Mouse (Mus musculus) midbrain, embryonic 16.5 days (tissue): ENCODE data around the gene Xpnpep2. TPM values are rescaled to one million over a fixed set of nuclear protein-coding genes. Genes with fewer than 3 reads are reported as not detected.

Experiments
- ATAC-seq: fragments of 200-750 bp; cut with Nextera tagmentation; 2 replicates; pipeline ENCODE4 v1.8.0; 2017; ENCODE audit warnings: moderate TSS enrichment
- H3K27ac ChIP-seq: fragments of 300-500 bp; sonication (generic); 2 replicates; pipeline ENCODE4 v1.5.1; 2014; ENCODE audit warnings: mild to moderate bottlenecking, low read length, mixed read lengths
- H3K27me3 ChIP-seq: fragments of 300-500 bp; sonication (generic); 2 replicates; pipeline ENCODE4 v1.6.1; 2014; ENCODE audit warnings: low read depth, low read length, mixed read lengths; ENCODE audit not compliant: control insufficient read depth, insufficient read depth
- H3K36me3 ChIP-seq: fragments of 300-500 bp; sonication (generic); 2 replicates; pipeline ENCODE4 v1.6.1; 2014; ENCODE audit warnings: mild to moderate bottlenecking, low read length, moderate library complexity, mixed read lengths; ENCODE audit not compliant: control insufficient read depth, insufficient read depth
- H3K4me1 ChIP-seq: fragments of 300-500 bp; sonication (generic); 2 replicates; pipeline ENCODE4 v1.6.1; 2014; ENCODE audit warnings: mild to moderate bottlenecking, low read length, mixed read lengths; ENCODE audit not compliant: control insufficient read depth, insufficient read depth
- H3K4me2 ChIP-seq: fragments of 300-500 bp; sonication (generic); 2 replicates; pipeline ENCODE4 v1.6.1; 2014; ENCODE audit warnings: mild to moderate bottlenecking, low read length, mixed read lengths
- H3K4me3 ChIP-seq: fragments of 300-500 bp; sonication (generic); 2 replicates; pipeline ENCODE4 v1.5.1; 2014; ENCODE audit warnings: low read depth, mild to moderate bottlenecking, low read length, moderate library complexity, mixed read lengths
- H3K9ac ChIP-seq: fragments of 300-500 bp; sonication (generic); 2 replicates; pipeline ENCODE4 v1.6.1; 2014; ENCODE audit warnings: low read depth, low read length, mixed read lengths
- H3K9me3 ChIP-seq: fragments of 300-500 bp; sonication (generic); replicated peaks from 2 replicates; pipeline ENCODE4 v1.6.1; 2014; ENCODE audit warnings: mild to moderate bottlenecking, low read length, mixed read lengths; ENCODE audit not compliant: control insufficient read depth, poor library complexity, severe bottlenecking
- WGBS: fragments of 180-500 bp; shearing (Covaris S2); extraction: QIAGEN DNeasy Blood & Tissue Kit; methylation state at CpG from one replicate; pipeline ENCODE4 v1.1.7; 2014; 5-methylcytosine and 5-hydroxymethylcytosine counted together
- polyA plus RNA-seq: library from polyadenylated mRNA; unstranded; fragments of >200 nt; fragmentation: Nextera tagmentation; extraction: Ambion mirVana; gene quantifications from 2 replicates; pipeline ENCODE4 v1.2.1, GENCODE M21; 2015

Xpnpep2 gene
- polyA plus RNA-seq, 1 experiment from 2014 or later, result 0.84 TPM

DNA sequence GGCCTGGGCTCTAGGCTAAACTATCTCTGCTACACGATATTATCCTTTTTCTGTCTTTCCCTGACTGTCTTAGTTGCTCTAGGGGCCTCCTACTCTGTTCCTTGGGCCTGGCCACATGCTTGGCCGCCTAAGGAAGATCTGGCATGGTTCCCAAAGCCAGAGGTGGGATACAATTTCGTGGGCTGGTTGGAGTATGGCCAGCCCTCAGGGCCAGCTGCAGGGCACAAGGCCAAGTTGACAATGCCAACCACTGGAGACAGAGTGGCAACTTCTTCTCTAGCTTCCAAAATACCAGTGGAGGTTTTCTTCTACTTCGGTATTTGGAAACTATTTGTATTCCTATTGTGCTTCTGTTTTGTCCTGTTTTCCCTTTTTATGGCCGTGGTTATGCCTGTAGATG is 26.2 kb upstream of the Xpnpep2 start:
- Histone ChIP-seq H3K36me3 (no peaks in the 10 kb centered on the region), H3K27ac (no peak overlapping the region), H3K4me1 (no peaks in the 10 kb centered on the region), H3K9me3 (no peaks in the 10 kb centered on the region), H3K4me3 (no peak overlapping the region), H3K4me2 (no peak overlapping the region), H3K9ac (no peak overlapping the region), H3K27me3 (no peaks in the 10 kb centered on the region)
- ATAC-seq, result no peak
- WGBS, result 61% methylated on average over 5 of the region's 5 CpGs

DNA sequence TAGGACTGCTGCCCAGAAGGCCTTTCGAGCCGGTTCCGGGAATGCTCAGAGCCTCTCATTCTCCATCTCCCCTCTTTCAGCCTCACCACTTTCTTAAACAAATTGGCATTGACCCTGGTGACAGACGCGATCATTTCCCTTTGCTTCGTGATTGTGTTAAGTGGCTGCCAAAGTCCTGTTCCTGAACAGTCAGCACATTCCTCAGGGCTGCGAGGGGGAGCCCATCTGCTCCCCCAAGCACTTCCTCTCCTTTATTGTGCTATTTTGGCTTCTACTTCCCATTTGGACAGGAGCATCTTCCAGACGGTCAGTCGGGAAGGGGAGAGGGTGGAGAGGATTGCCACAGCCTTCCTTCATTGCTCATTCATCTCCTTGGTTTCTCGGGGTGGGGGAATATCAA is 16.4 kb upstream of the Xpnpep2 start:
- no peak for ATAC-seq
- Histone ChIP-seq H3K9ac (no peak overlapping the region), H3K4me1 (no peaks in the 10 kb centered on the region), H3K27ac (no peak overlapping the region), H3K4me3 (no peak overlapping the region), H3K9me3 (no peaks in the 10 kb centered on the region), H3K27me3 (no peaks in the 10 kb centered on the region), H3K4me2 (no peak overlapping the region), H3K36me3 (no peaks in the 10 kb centered on the region)
- 73% methylated on average over 10 of the region's 10 CpGs for WGBS

DNA sequence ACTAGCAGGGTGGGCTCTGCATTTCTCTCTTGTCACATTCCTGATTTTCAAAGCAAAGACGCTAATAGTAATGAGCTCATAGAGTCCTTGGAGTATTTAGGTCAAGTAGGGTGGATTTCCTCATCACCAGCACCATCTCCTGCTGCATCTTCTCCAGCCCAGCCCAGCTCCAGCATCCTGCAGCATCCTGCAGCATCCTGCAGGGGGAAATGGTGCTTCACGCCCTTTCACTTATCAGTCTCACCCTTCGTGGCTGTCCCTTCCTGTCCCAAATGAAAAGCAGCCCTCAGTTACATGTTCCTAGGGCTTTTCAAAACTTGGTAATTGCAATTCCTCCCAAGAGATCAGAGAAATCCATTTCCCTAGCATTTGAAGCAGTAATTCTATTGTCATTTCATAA is 15.0 kb upstream of the Xpnpep2 start:
- 51% methylated on average over 3 of the region's 3 CpGs for WGBS
- H3K9ac ChIP-seq, result no peak overlapping the region
- no peaks in the 10 kb centered on the region for H3K27me3 ChIP-seq
- no peak overlapping the region for H3K27ac ChIP-seq
- H3K4me2 ChIP-seq, result no peak overlapping the region
- H3K36me3 ChIP-seq, result no peaks in the 10 kb centered on the region
- no peaks in the 10 kb centered on the region for H3K4me1 ChIP-seq
- H3K9me3 ChIP-seq, result no peaks in the 10 kb centered on the region
- H3K4me3 ChIP-seq, result no peak overlapping the region
- no peak for ATAC-seq

DNA sequence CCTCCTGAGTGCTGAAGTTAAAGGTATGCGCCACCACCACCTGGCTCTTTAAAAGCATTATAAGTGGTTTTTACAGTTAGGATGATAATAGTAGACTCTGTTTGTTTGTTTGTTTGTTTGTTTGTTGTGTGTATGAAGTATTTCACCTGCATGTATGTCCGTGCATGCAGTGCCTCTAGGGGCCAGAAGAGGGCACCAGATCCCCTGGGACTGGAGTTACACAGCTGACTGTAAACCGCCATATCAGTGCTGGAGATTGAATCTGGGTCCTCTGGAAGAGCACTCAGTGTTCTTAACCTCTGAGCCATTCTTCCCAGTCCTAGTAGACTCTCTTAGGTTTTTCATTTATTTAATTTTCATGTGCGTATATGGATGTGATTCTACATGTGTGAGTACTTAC is 13.9 kb upstream of the Xpnpep2 start:
- WGBS, result 71% methylated on average over 4 of the region's 4 CpGs
- no peak overlapping the region for H3K9ac ChIP-seq
- no peaks in the 10 kb centered on the region for H3K27me3 ChIP-seq
- no peaks in the 10 kb centered on the region for H3K36me3 ChIP-seq
- ATAC-seq, result no peak
- no peaks in the 10 kb centered on the region for H3K4me1 ChIP-seq
- no peak overlapping the region for H3K27ac ChIP-seq
- no peak overlapping the region for H3K4me2 ChIP-seq
- H3K4me3 ChIP-seq, result no peak overlapping the region
- H3K9me3 ChIP-seq, result no peaks in the 10 kb centered on the region

DNA sequence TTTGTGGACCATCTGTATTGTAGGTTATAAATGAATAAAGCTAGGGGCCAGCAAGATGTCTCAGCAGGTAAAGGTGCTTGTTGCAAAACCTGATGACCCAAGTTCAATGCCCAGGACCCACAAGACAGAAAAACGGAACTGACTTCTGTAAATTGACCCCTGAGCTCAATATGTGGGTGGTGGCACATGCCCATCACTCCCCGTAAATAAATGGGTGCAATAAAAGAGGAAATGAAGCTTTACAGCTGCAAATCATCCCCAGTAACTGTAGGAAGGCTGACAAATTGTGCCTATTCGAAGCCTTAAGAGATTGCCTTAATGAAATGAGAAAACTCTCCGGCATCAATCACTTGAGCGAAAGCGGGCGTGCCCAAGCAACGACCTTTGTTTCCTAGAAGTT is 11.9 kb upstream of the Xpnpep2 start:
- Histone ChIP-seq H3K9ac (no peak overlapping the region), H3K27me3 (no peaks in the 10 kb centered on the region), H3K36me3 (no peaks in the 10 kb centered on the region), H3K4me1 (no peaks in the 10 kb centered on the region), H3K4me3 (no peak overlapping the region), H3K4me2 (no peak overlapping the region), H3K9me3 (no peaks in the 10 kb centered on the region), H3K27ac (no peak overlapping the region)
- no peak for ATAC-seq
- WGBS, result 86% methylated on average over 8 of the region's 8 CpGs

DNA sequence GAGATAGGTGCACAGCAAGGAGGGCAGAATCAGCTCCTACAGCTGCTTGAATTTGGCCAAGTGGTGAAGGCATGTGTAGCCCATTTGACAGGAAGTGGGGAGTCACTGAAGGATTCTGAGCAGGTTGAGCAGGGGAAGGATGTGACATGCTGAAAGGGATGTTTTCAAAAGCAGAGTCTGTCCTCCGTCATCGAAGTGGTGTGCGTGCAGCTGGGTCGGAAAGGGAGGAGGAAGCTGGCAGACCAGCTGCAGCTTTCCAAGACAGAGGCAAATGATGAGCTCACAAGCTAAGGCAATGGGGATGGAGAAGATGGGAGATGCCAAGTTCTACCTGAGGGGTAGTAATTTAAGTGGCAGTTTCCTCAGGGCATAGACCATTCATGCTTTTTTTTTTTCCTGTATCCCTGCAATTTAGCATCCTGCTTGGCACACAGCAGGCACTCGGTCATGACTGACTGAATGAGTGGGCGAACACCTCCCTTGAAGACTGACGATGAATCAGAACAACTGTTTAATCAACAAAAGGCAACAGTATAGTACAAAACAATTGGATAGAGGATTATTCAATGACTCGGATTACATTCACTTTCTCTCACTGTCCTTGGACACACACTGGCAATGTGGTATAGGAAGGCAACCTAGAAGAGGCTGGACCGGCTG is 9.9 kb upstream of the Xpnpep2 start:
- Histone ChIP-seq H3K27me3 (no peaks in the 10 kb centered on the region), H3K4me2 (no peak overlapping the region), H3K27ac (no peak overlapping the region), H3K4me3 (no peak overlapping the region), H3K36me3 (no peaks in the 10 kb centered on the region), H3K9me3 (no peaks in the 10 kb centered on the region), H3K9ac (no peak overlapping the region), H3K4me1 (no peaks in the 10 kb centered on the region)
- WGBS, result 80% methylated on average over 9 of the region's 9 CpGs
- no peak for ATAC-seq

DNA sequence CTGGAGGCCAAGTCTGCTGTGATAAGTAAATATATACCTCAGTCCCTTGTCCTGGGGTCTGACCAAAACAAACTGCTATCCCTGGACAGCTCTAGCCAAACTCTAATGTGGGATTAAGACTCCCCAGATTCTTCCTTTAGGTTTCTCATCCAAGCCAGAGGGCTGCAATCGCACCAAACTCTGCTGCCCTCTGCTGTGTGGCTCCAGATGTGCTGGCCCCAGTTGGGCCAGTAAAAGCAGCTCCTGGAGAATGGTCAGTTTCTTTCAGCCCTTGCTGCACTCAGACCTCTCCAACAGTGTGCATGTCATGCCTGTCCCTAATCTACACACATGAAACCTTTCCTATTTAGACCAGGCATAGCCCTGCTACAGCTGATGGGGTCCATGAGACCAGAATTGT is 8.7 kb upstream of the Xpnpep2 start:
- Histone ChIP-seq H3K4me3 (no peak overlapping the region), H3K36me3 (no peaks in the 10 kb centered on the region), H3K4me2 (no peak overlapping the region), H3K4me1 (no peaks in the 10 kb centered on the region), H3K9ac (no peak overlapping the region), H3K27ac (no peak overlapping the region), H3K9me3 (no peaks in the 10 kb centered on the region), H3K27me3 (no peaks in the 10 kb centered on the region)
- ATAC-seq, result no peak
- WGBS, result 31% methylated on average over 1 of the region's 1 CpGs

DNA sequence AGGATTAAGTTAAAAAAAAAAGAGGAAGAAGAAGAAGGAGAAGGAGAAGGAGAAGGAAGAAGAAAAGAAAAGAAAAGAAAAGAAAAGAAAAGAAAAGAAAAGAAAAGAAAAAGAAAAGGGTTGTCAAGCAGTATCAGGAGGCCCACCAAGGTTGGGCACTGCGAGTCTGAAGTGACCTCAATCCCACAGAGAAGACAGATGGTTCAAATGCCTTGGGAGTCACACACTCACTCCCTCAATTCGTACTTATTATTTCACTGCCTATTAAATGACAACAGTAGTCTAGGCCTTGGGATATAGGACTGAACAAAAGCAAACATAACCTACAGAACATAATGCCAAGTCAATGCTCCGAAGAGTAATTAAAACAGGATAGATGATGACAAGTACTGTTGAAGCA is 5.3 kb upstream of the Xpnpep2 start:
- ATAC-seq, result no peak
- no peaks in the 10 kb centered on the region for H3K27me3 ChIP-seq
- H3K9ac ChIP-seq, result no peak overlapping the region
- H3K4me1 ChIP-seq, result no peaks in the 10 kb centered on the region
- no peaks in the 10 kb centered on the region for H3K9me3 ChIP-seq
- H3K4me3 ChIP-seq, result no peak overlapping the region
- no peak overlapping the region for H3K4me2 ChIP-seq
- H3K36me3 ChIP-seq, result no peaks in the 10 kb centered on the region
- 83% methylated on average over 3 of the region's 3 CpGs for whole genome bisulfite sequencing
- no peak overlapping the region for H3K27ac ChIP-seq

DNA sequence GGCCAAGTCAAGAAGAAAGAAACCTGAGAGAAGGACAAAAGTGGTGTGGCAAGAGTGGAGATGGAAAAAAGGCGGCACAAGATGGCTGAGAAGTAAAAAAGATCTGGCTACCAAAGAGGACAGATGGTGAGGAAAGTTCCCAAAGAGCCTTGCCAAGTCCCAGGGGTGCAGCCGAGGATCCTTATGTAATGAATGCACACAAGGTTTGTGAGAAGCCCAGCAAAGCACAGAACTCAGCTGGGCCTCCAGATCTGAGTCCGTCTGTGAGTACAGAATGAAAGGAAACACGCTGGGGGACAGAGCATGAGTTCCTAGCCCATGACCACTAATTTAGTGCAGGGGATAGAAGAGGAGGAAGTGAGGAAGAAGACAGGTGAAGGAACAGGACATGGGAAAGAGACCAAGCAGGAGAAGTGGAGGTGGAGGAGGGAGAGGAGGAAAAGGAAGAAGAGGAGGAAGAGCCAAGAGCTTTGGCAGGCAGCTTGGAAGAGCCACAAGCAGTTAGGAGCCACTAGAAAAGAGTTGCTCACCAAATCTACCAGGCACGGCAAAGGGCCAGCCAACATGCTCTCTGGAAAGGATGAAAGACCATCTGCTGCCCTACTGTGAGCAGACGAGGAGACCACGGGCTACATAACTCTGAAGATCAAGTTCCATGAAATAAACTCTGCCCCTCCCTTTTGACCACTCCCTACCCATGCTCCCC is 3.6 kb upstream of the Xpnpep2 start:
- Histone ChIP-seq H3K4me1 (no peaks in the 10 kb centered on the region), H3K9ac (no peak overlapping the region), H3K36me3 (no peaks in the 10 kb centered on the region), H3K27me3 (no peaks in the 10 kb centered on the region), H3K4me3 (no peak overlapping the region), H3K9me3 (no peaks in the 10 kb centered on the region), H3K27ac (no peak overlapping the region), H3K4me2 (no peak overlapping the region)
- no peak for ATAC-seq
- 81% methylated on average over 7 of the region's 7 CpGs for WGBS
